Mouse (Mus musculus): Measurements from ENCODE around the gene Slc22a23.

Slc22a23 gene

GRCm38 (mm10) chr13:34299351-34300333 lies 45.3 kb downstream of the Slc22a23 start:
- no peak for DNase-seq (ENCODE audit: low spot score)

GRCm38 (mm10) chr13:34298674-34299073 lies 46.3 kb downstream of the Slc22a23 start:
- DNase-seq (ENCODE audit: low spot score) = no peak

GRCm38 (mm10) chr13:34298061-34298460 lies 46.9 kb downstream of the Slc22a23 start:
- no peak for DNase-seq (ENCODE audit: low spot score)

GRCm38 (mm10) chr13:34295787-34296435 lies 49.1 kb downstream of the Slc22a23 start:
- no peak for DNase-seq (ENCODE audit: low spot score)

- no peak for DNase-seq (ENCODE audit: low spot score)
These were observed 50.8 kb downstream of the Slc22a23 start for GRCm38 (mm10) chr13:34294212-34294611.

GRCm38 (mm10) chr13:34292042-34292441 lies 52.9 kb downstream of the Slc22a23 start:
- no peak for DNase-seq (ENCODE audit: low spot score)

- DNase-seq (ENCODE audit: low spot score) = no peak
These were observed 54.6 kb downstream of the Slc22a23 start for GRCm38 (mm10) chr13:34290346-34290745.

- no peak for DNase-seq (ENCODE audit: low spot score)
These were observed 55.4 kb downstream of the Slc22a23 start for GRCm38 (mm10) chr13:34289567-34289966.

GRCm38 (mm10) chr13:34288129-34288528 lies 56.9 kb downstream of the Slc22a23 start:
- DNase-seq (ENCODE audit: low spot score) = no peak

- DNase-seq (ENCODE audit: low spot score) = no peak
These were observed 57.3 kb downstream of the Slc22a23 start for GRCm38 (mm10) chr13:34287601-34288083.

- no peak for DNase-seq (ENCODE audit: low spot score)
These were observed 63.6 kb downstream of the Slc22a23 start for GRCm38 (mm10) chr13:34281360-34281759.

- no peak for DNase-seq (ENCODE audit: low spot score)
These were observed 66.2 kb downstream of the Slc22a23 start for GRCm38 (mm10) chr13:34278759-34279270.

- DNase-seq (ENCODE audit: low spot score) = no peak
These were observed 66.7 kb downstream of the Slc22a23 start for GRCm38 (mm10) chr13:34278288-34278701.

GRCm38 (mm10) chr13:34277611-34278010 lies 67.4 kb downstream of the Slc22a23 start:
- DNase-seq (ENCODE audit: low spot score) = no peak

- no peak for DNase-seq (ENCODE audit: low spot score)
These were observed 68.0 kb downstream of the Slc22a23 start for GRCm38 (mm10) chr13:34277001-34277400.

GRCm38 (mm10) chr13:34274890-34275289 lies 70.1 kb downstream of the Slc22a23 start:
- no peak for DNase-seq (ENCODE audit: low spot score)

- no peak for DNase-seq (ENCODE audit: low spot score)
These were observed 70.6 kb downstream of the Slc22a23 start for GRCm38 (mm10) chr13:34274417-34274816.

- peak; percentile 13 for DNase-seq (ENCODE audit: low spot score)
These were observed 72.5 kb downstream of the Slc22a23 start for GRCm38 (mm10) chr13:34272275-34273054.

GRCm38 (mm10) chr13:34271665-34272064 lies 73.3 kb downstream of the Slc22a23 start:
- DNase-seq (ENCODE audit: low spot score) = no peak

- DNase-seq (ENCODE audit: low spot score) = no peak
These were observed 73.9 kb downstream of the Slc22a23 start for GRCm38 (mm10) chr13:34270886-34271602.

GRCm38 (mm10) chr13:34269376-34269991 lies 75.5 kb downstream of the Slc22a23 start:
- no peak for DNase-seq (ENCODE audit: low spot score)
